Mouse (Mus musculus) v-Abl transformed pro-B cells (cell line): ENCODE results near the gene BC030500.

ENCODE experiments used
- in situ Hi-C, 2 experiments: fragments of 400-800 bp; cut with MboI; formaldehyde crosslinking; loops; one replicate each; pipeline ENCODE4 v1.15.1; 2025; ENCODE audit not compliant: unreplicated experiment in 2 of 2

The BC030500 gene

GRCm38 (mm10) chr8:58911677-58912076 is at the start of gene BC030500:
BC030500 (plus strand) TSS chr8:58911755.
- in situ Hi-C loops, result no loop called here

- in situ Hi-C loops, result no loop called here
These were observed 25.1 kb upstream of the BC030500 start for GRCm38 (mm10) chr8:58886405-58886804.

- in situ Hi-C loops, result no loop called here
These were observed 21.0 kb upstream of the BC030500 start for GRCm38 (mm10) chr8:58890591-58890990.

GRCm38 (mm10) chr8:58895960-58896359 is 15.6 kb upstream of the BC030500 start:
- in situ Hi-C loops, result no loop called here

GRCm38 (mm10) chr8:58904465-58904864 is 7.1 kb upstream of the BC030500 start:
- in situ Hi-C loops, result no loop called here

- in situ Hi-C loops, result no loop called here
These were observed 763 bp downstream of the BC030500 start, which contains the start of gene Galntl6 for GRCm38 (mm10) chr8:58912196-58912839. Galntl6 (minus strand) TSS chr8:58912640.

- in situ Hi-C loops, result no loop called here
These were observed 1.5 kb downstream of the BC030500 start for GRCm38 (mm10) chr8:58912840-58913639.

GRCm38 (mm10) chr8:58913640-58913968 is 2.0 kb downstream of the BC030500 start:
- in situ Hi-C loops, result no loop called here

GRCm38 (mm10) chr8:58915142-58915541 is 3.6 kb downstream of the BC030500 start:
- in situ Hi-C loops, result no loop called here

GRCm38 (mm10) chr8:58931066-58931465 is 19.5 kb downstream of the BC030500 start:
- in situ Hi-C loops, result no loop called here

GRCm38 (mm10) chr8:58943773-58944172 is 32.2 kb downstream of the BC030500 start:
- in situ Hi-C loops, result no loop called here

- in situ Hi-C loops, result no loop called here
These were observed 45.7 kb downstream of the BC030500 start for GRCm38 (mm10) chr8:58957195-58957739.
